Mouse (Mus musculus) macrophage (primary cell): ENCODE measurements around the gene Osmr. TPM values are rescaled to one million over a fixed set of nuclear protein-coding genes. Genes with fewer than 3 reads are reported as not detected.
"Not testable (repeated sequence)": the region's sequence is repeated elsewhere in the genome, so short reads cannot be mapped to it uniquely, and the experiment has no call there.

ENCODE experiments used
- H3K27ac ChIP-seq: fragments of 350-480 bp; formaldehyde crosslinking; 2 replicates; pipeline ENCODE4 v1.9.0; 2021
- H3K36me3 ChIP-seq: fragments of 350-480 bp; formaldehyde crosslinking; 2 replicates; pipeline ENCODE4 v1.9.0; 2021; ENCODE audit errors: inconsistent target
- H3K4me3 ChIP-seq: fragments of 350-480 bp; formaldehyde crosslinking; 2 replicates; pipeline ENCODE4 v1.9.0; 2021; ENCODE audit errors: inconsistent target
- H3K79me2 ChIP-seq: fragments of 350-480 bp; formaldehyde crosslinking; 2 replicates; pipeline ENCODE4 v1.9.0; 2021; ENCODE audit errors: inconsistent target
- WGBS: methylation state at CpG from one replicate; pipeline ENCODE4 v1.1.7; 2026; ENCODE audit warnings: inconsistent platforms; ENCODE audit not compliant: missing documents; 5-methylcytosine and 5-hydroxymethylcytosine counted together
- polyA plus RNA-seq: library from polyadenylated mRNA; stranded (reverse); fragments of 250-400 nt; gene quantifications from 3 replicates; pipeline ENCODE4 v1.2.4, GENCODE M21; 2018; ENCODE audit warnings: inconsistent platforms

Osmr gene
- polyA plus RNA-seq, 1 experiment from 2014 or later, result not detected

GRCm38 (mm10) chr15:6801212-6801611 is 73.6 kb downstream of the Osmr start:
- WGBS, result 96% methylated on average over 8 of the region's 8 CpGs
- peaks cover 13% of the 10 kb centered on the region for H3K36me3 ChIP-seq
- H3K79me2 ChIP-seq, H3K27ac ChIP-seq, H3K4me3 ChIP-seq: not testable (repeated sequence)

GRCm38 (mm10) chr15:6792846-6793245 is 81.9 kb downstream of the Osmr start:
- peaks cover 86% of the 10 kb centered on the region for H3K36me3 ChIP-seq
- no peak overlapping the region for H3K27ac ChIP-seq
- no peaks in the 10 kb centered on the region for H3K79me2 ChIP-seq
- no peak overlapping the region for H3K4me3 ChIP-seq
- 93% methylated on average over 7 of the region's 7 CpGs for WGBS

GRCm38 (mm10) chr15:6791648-6792047 is 83.1 kb downstream of the Osmr start:
- WGBS, result 94% methylated on average over 11 of the region's 11 CpGs
- Histone ChIP-seq H3K79me2 (no peaks in the 10 kb centered on the region), H3K4me3 (no peak overlapping the region), H3K27ac (no peak overlapping the region), H3K36me3 (peaks cover 88% of the 10 kb centered on the region)

- 95% methylated on average over 7 of the region's 7 CpGs for WGBS
- no peak overlapping the region for H3K4me3 ChIP-seq
- no peak overlapping the region for H3K27ac ChIP-seq
Observed at GRCm38 (mm10) chr15:6790011-6790410, 84.8 kb downstream of the Osmr start.

GRCm38 (mm10) chr15:6787236-6787635 is 87.5 kb downstream of the Osmr start:
- no peak overlapping the region for H3K27ac ChIP-seq
- WGBS, result 97% methylated on average over 10 of the region's 10 CpGs
- no peaks in the 10 kb centered on the region for H3K79me2 ChIP-seq

More at GRCm38 (mm10) chr15:6790011-6790410, 84.8 kb downstream of the Osmr start:
- H3K36me3 ChIP-seq, result peaks cover 87% of the 10 kb centered on the region
- H3K79me2 ChIP-seq, result no peaks in the 10 kb centered on the region

GRCm38 (mm10) chr15:6786212-6786611 is 88.6 kb downstream of the Osmr start:
- WGBS, result 96% methylated on average over 10 of the region's 10 CpGs
- Histone ChIP-seq H3K79me2 (no peaks in the 10 kb centered on the region), H3K4me3 (no peak overlapping the region), H3K27ac (no peak overlapping the region), H3K36me3 (peaks cover 89% of the 10 kb centered on the region)

More at GRCm38 (mm10) chr15:6787236-6787635, 87.5 kb downstream of the Osmr start:
- Histone ChIP-seq H3K36me3 (peaks cover 90% of the 10 kb centered on the region), H3K4me3 (no peak overlapping the region)

GRCm38 (mm10) chr15:6772265-6772664 is 102.5 kb downstream of the Osmr start:
- H3K79me2 ChIP-seq, result no peaks in the 10 kb centered on the region
- H3K27ac ChIP-seq, result no peak overlapping the region
- H3K36me3 ChIP-seq, result peaks cover 59% of the 10 kb centered on the region
- H3K4me3 ChIP-seq, result no peak overlapping the region
- WGBS, result 61% methylated on average over 3 of the region's 3 CpGs

Other genes starting within 250 kb of the Osmr start
- gene Rictor, start 166.6 kb downstream of the Osmr start, polyA plus RNA-seq, result 3.2 to 5.9 TPM (median 5.6 TPM) in 3 replicates
- gene Lifr, start 215.6 kb upstream of the Osmr start, polyA plus RNA-seq, result 2.0 to 6.5 TPM (median 2.1 TPM) in 3 replicates